Mouse (Mus musculus) G1E (cell line): ENCODE measurements at regions not wholly inside any gene's neighbourhood (a gene's known extent, or its start where the extent isn't known, plus 50 kb on each side); places are given as distances from the start of the nearest gene placed in this dataset.

Experiments
- ATAC-seq: 2 replicates; pipeline ENCODE4 v1.8.0; 2016; ENCODE audit warnings: mild to moderate bottlenecking; ENCODE audit not compliant: insufficient number of reproducible peaks, poor library complexity, low FRiP score, severe bottlenecking; ENCODE audit errors: extremely low read depth
- DNase-seq: peaks from one replicate; pipeline ENCODE4 v3.0.0; 2012; ENCODE audit warnings: low spot score
- H3K27me3 ChIP-seq: 2 replicates; pipeline ENCODE4 v1.6.1; 2012; ENCODE audit warnings: mild to moderate bottlenecking, low read length, inconsistent platforms; ENCODE audit not compliant: insufficient read depth
- H3K36me3 ChIP-seq: replicated peaks from 2 replicates; pipeline ENCODE3; 2012; ENCODE audit warnings: mild to moderate bottlenecking, inconsistent platforms
- H3K4me1 ChIP-seq: 2 replicates; pipeline ENCODE4 v1.6.1; 2012; ENCODE audit warnings: low read depth, low read length, inconsistent platforms, mixed read lengths; ENCODE audit not compliant: insufficient read depth
- H3K4me3 ChIP-seq: 2 replicates; pipeline ENCODE4 v1.5.1; 2012; ENCODE audit warnings: low read depth, mild to moderate bottlenecking, inconsistent platforms, low read length, moderate library complexity, mixed read lengths
- H3K9me3 ChIP-seq: replicated peaks from 2 replicates; pipeline ENCODE4 v1.6.1; 2012; ENCODE audit warnings: inconsistent platforms
- CTCF ChIP-seq: IDR thresholded peaks from 2 replicates; pipeline ENCODE4 v1.5.1; 2012; ENCODE audit warnings: low read depth, low read length, inconsistent platforms, mixed read lengths
- GATA1 ChIP-seq: IDR thresholded peaks from 2 replicates; pipeline ENCODE4 v1.6.1; 2012; ENCODE audit warnings: borderline replicate concordance, low read length, inconsistent platforms, mixed read lengths
- GATA2 ChIP-seq: IDR thresholded peaks from 2 replicates; pipeline ENCODE4 v1.6.1; 2012; ENCODE audit warnings: low read depth, low read length, inconsistent platforms, borderline replicate concordance
- POLR2AphosphoS5 ChIP-seq: IDR thresholded peaks from 2 replicates; pipeline ENCODE4 v1.6.1; 2012; ENCODE audit warnings: low read depth, low read length, inconsistent platforms; ENCODE audit not compliant: insufficient replicate concordance
- TAL1 ChIP-seq: conservative IDR thresholded peaks from 2 replicates; pipeline ENCODE4 v1.6.1; 2012; ENCODE audit warnings: low read depth, low read length, inconsistent platforms, mixed read lengths

- H3K9me3 ChIP-seq = peaks cover 43% of the 10 kb centered on the region
- H3K36me3 ChIP-seq = no peaks in the 10 kb centered on the region
- no peak for ATAC-seq
- no peaks in the 10 kb centered on the region for H3K4me1 ChIP-seq
- no peak for DNase-seq
- no peak overlapping the region for H3K4me3 ChIP-seq
- H3K27me3 ChIP-seq = no peaks in the 10 kb centered on the region
- no peak for TF ChIP-seq TAL1
These were observed 57.8 kb upstream of the Cry1 start for GRCm38 (mm10) chr10:85242701-85243100.

- no peak for TF ChIP-seq TAL1
- no peak for TF ChIP-seq POLR2AphosphoS5
- no peak for TF ChIP-seq CTCF
- TF ChIP-seq GATA2 = no peak
- TF ChIP-seq GATA1 = no peak
- Histone ChIP-seq H3K9me3 (peaks cover 38% of the 10 kb centered on the region), H3K36me3 (no peaks in the 10 kb centered on the region), H3K4me3 (no peak overlapping the region), H3K4me1 (no peaks in the 10 kb centered on the region), H3K27me3 (no peaks in the 10 kb centered on the region)
- no peak for ATAC-seq
- no peak for DNase-seq
These were observed 58.7 kb upstream of the Cry1 start for GRCm38 (mm10) chr10:85243556-85243955.

GRCm38 (mm10) chr10:85265746-85266145 is 80.9 kb upstream of the Cry1 start:
- Histone ChIP-seq H3K9me3 (peaks cover 49% of the 10 kb centered on the region), H3K36me3 (no peaks in the 10 kb centered on the region), H3K4me3 (no peak overlapping the region), H3K4me1 (no peaks in the 10 kb centered on the region), H3K27me3 (no peaks in the 10 kb centered on the region)
- DNase-seq = no peak
- TF ChIP-seq GATA2 (no peak), GATA1 (no peak), TAL1 (no peak), CTCF (no peak), POLR2AphosphoS5 (no peak)
- no peak for ATAC-seq

GRCm38 (mm10) chr10:85266148-85266547 is 81.3 kb upstream of the Cry1 start:
- no peak for DNase-seq
- Histone ChIP-seq H3K27me3 (no peaks in the 10 kb centered on the region), H3K36me3 (no peaks in the 10 kb centered on the region), H3K9me3 (peaks cover 45% of the 10 kb centered on the region), H3K4me3 (no peak overlapping the region), H3K4me1 (no peaks in the 10 kb centered on the region)
- no peak for ATAC-seq
- TF ChIP-seq CTCF = no peak
- no peak for TF ChIP-seq TAL1
- no peak for TF ChIP-seq GATA1
- no peak for TF ChIP-seq GATA2
- no peak for TF ChIP-seq POLR2AphosphoS5

- no peak overlapping the region for H3K4me3 ChIP-seq
- ATAC-seq = no peak
- DNase-seq = no peak
- H3K4me1 ChIP-seq = no peaks in the 10 kb centered on the region
- H3K9me3 ChIP-seq = peaks cover 46% of the 10 kb centered on the region
- TF ChIP-seq TAL1 (no peak), CTCF (no peak), GATA2 (no peak), POLR2AphosphoS5 (no peak), GATA1 (no peak)
- no peaks in the 10 kb centered on the region for H3K27me3 ChIP-seq
- H3K36me3 ChIP-seq = no peaks in the 10 kb centered on the region
These were observed 81.9 kb upstream of the Cry1 start for GRCm38 (mm10) chr10:85266796-85267195.

GRCm38 (mm10) chr10:85270209-85270608 is 85.3 kb upstream of the Cry1 start:
- no peak for TF ChIP-seq CTCF
- TF ChIP-seq POLR2AphosphoS5 = no peak
- no peak overlapping the region for H3K4me3 ChIP-seq
- ATAC-seq (no peak), DNase-seq (no peak)
- H3K36me3 ChIP-seq = no peaks in the 10 kb centered on the region
- H3K9me3 ChIP-seq = peaks cover 40% of the 10 kb centered on the region
- no peaks in the 10 kb centered on the region for H3K27me3 ChIP-seq
- H3K4me1 ChIP-seq = no peaks in the 10 kb centered on the region

- ATAC-seq = no peak
- DNase-seq = no peak
- no peaks in the 10 kb centered on the region for H3K27me3 ChIP-seq
- H3K36me3 ChIP-seq = no peaks in the 10 kb centered on the region
- no peaks in the 10 kb centered on the region for H3K4me1 ChIP-seq
- TF ChIP-seq CTCF = no peak
- no peak for TF ChIP-seq POLR2AphosphoS5
- TF ChIP-seq TAL1 = no peak
- TF ChIP-seq GATA2 = no peak
- no peak for TF ChIP-seq GATA1
- H3K9me3 ChIP-seq = peaks cover 25% of the 10 kb centered on the region
- H3K4me3 ChIP-seq = no peak overlapping the region
These were observed 91.9 kb upstream of the Cry1 start for GRCm38 (mm10) chr10:85276793-85277192.
